Mouse (Mus musculus) ovary, postnatal 14 days (tissue): ENCODE measurements around the gene Cdh24.
"Not testable (repeated sequence)": the region's sequence is repeated elsewhere in the genome, so short reads cannot be mapped to it uniquely, and the experiment has no call there.

Experiments
- DNase-seq: peaks from one replicate; pipeline ENCODE4 v3.0.0; 2022; ENCODE audit warnings: low spot score

Cdh24 gene

GRCm38 (mm10) chr14:54642224-54642944 is 1.2 kb upstream of the Cdh24 start:
- no peak for DNase-seq

GRCm38 (mm10) chr14:54640946-54641304 is 239 bp downstream of the Cdh24 start, which contains the start of gene Gm17606:
Gene Gm17606 (plus strand): TSS chr14:54640952.
- no peak for DNase-seq

- DNase-seq: no peak
Measured at GRCm38 (mm10) chr14:54640121-54640520, 1.0 kb downstream of the Cdh24 start.

GRCm38 (mm10) chr14:54638210-54638609 is 3.0 kb downstream of the Cdh24 start:
- no peak for DNase-seq

GRCm38 (mm10) chr14:54636954-54637353 is 4.2 kb downstream of the Cdh24 start:
- no peak for DNase-seq

GRCm38 (mm10) chr14:54634182-54634581 is 7.0 kb downstream of the Cdh24 start:
- no peak for DNase-seq

GRCm38 (mm10) chr14:54632252-54632651 is 8.9 kb downstream of the Cdh24 start:
- no peak for DNase-seq

GRCm38 (mm10) chr14:54631240-54631599 is 9.9 kb downstream of the Cdh24 start:
- no peak for DNase-seq

- DNase-seq: no peak
Measured at GRCm38 (mm10) chr14:54630583-54631239, 10.5 kb downstream of the Cdh24 start.

- DNase-seq: no peak
Measured at GRCm38 (mm10) chr14:54629797-54630196, 11.4 kb downstream of the Cdh24 start.

- no peak for DNase-seq
Measured at GRCm38 (mm10) chr14:54628103-54628502, 13.1 kb downstream of the Cdh24 start.

- no peak for DNase-seq
Measured at GRCm38 (mm10) chr14:54624976-54625375, 16.2 kb downstream of the Cdh24 start.

- no peak for DNase-seq
Measured at GRCm38 (mm10) chr14:54623334-54623733, 17.8 kb downstream of the Cdh24 start.

- DNase-seq: no peak
Measured at GRCm38 (mm10) chr14:54621133-54621532, 20.0 kb downstream of the Cdh24 start, which contains the start of gene Psmb11. Gene Psmb11 (plus strand): TSS chr14:54621433.

GRCm38 (mm10) chr14:54617897-54618365 is 23.2 kb downstream of the Cdh24 start, which contains the start of gene Psmb5:
Gene Psmb5 (minus strand): TSS chr14:54618022.
- peak; percentile 77 for DNase-seq

GRCm38 (mm10) chr14:54617152-54617896 is 23.8 kb downstream of the Cdh24 start:
- DNase-seq: no peak

- no peak for DNase-seq
Measured at GRCm38 (mm10) chr14:54616226-54616825, 24.8 kb downstream of the Cdh24 start.

- not testable (repeated sequence) for DNase-seq
Measured at GRCm38 (mm10) chr14:54614130-54614529, 27.0 kb downstream of the Cdh24 start.

GRCm38 (mm10) chr14:54610648-54611047 is 30.5 kb downstream of the Cdh24 start:
- no peak for DNase-seq

- DNase-seq: no peak
Measured at GRCm38 (mm10) chr14:54609962-54610361, 31.2 kb downstream of the Cdh24 start.

GRCm38 (mm10) chr14:54609245-54609644 is 31.9 kb downstream of the Cdh24 start:
- no peak for DNase-seq

- DNase-seq: no peak
Measured at GRCm38 (mm10) chr14:54607226-54607625, 33.9 kb downstream of the Cdh24 start.
